Mouse (Mus musculus) hindbrain, embryonic 12.5 days (tissue): Measurements from ENCODE around the gene Nrf1. TPM values are rescaled to one million over a fixed set of nuclear protein-coding genes. Genes with fewer than 3 reads are reported as not detected.
A peak's percentile ranks its signal among the peaks of the same experiment; 100 is the strongest.

ENCODE experiments used
- ATAC-seq: fragments of 200-750 bp; cut with Nextera tagmentation; 2 replicates; pipeline ENCODE4 v1.8.0; 2017; ENCODE audit warnings: moderate TSS enrichment; ENCODE audit not compliant: low FRiP score
- H3K27ac ChIP-seq: fragments of 300-500 bp; sonication (generic); 2 replicates; pipeline ENCODE4 v1.5.1; 2016; ENCODE audit warnings: mild to moderate bottlenecking
- H3K27me3 ChIP-seq: fragments of 300-500 bp; sonication (generic); 2 replicates; pipeline ENCODE4 v1.6.1; 2016; ENCODE audit warnings: mild to moderate bottlenecking
- H3K36me3 ChIP-seq: fragments of 300-500 bp; sonication (generic); 2 replicates; pipeline ENCODE4 v1.6.1; 2016; ENCODE audit warnings: mild to moderate bottlenecking
- H3K4me1 ChIP-seq: fragments of 300-500 bp; sonication (generic); 2 replicates; pipeline ENCODE4 v1.6.1; 2016
- H3K4me2 ChIP-seq: fragments of 300-500 bp; sonication (generic); replicated peaks from 2 replicates; pipeline ENCODE4 v1.6.1; 2016; ENCODE audit warnings: mild to moderate bottlenecking
- H3K4me3 ChIP-seq: fragments of 300-500 bp; sonication (generic); 2 replicates; pipeline ENCODE4 v1.5.1; 2016; ENCODE audit warnings: mild to moderate bottlenecking
- H3K9ac ChIP-seq: fragments of 300-500 bp; sonication (generic); 2 replicates; pipeline ENCODE4 v1.6.1; 2016; ENCODE audit warnings: mild to moderate bottlenecking, moderate library complexity
- H3K9me3 ChIP-seq: fragments of 300-500 bp; sonication (generic); replicated peaks from 2 replicates; pipeline ENCODE4 v1.6.1; 2016; ENCODE audit warnings: mild to moderate bottlenecking
- WGBS: fragments of 180-500 bp; shearing (Covaris S2); methylation state at CpG from one replicate; pipeline ENCODE4 v1.1.7; 2016; 5-methylcytosine and 5-hydroxymethylcytosine counted together
- polyA plus RNA-seq: library from polyadenylated mRNA; unstranded; fragments of >200 nt; fragmentation: Nextera tagmentation; extraction: Ambion mirVana; gene quantifications from 2 replicates; pipeline ENCODE4 v1.2.1, GENCODE M21; 2016

Nrf1 gene
- polyA plus RNA-seq, 1 experiment from 2014 or later: 65.4 TPM

- Histone ChIP-seq H3K9me3 (no peaks in the 10 kb centered on the region), H3K4me2 (no peak overlapping the region), H3K4me1 (no peaks in the 10 kb centered on the region), H3K4me3 (no peak overlapping the region), H3K9ac (no peak overlapping the region), H3K27me3 (no peaks in the 10 kb centered on the region), H3K27ac (no peak overlapping the region), H3K36me3 (peaks cover 43% of the 10 kb centered on the region)
- 93% methylated on average over 7 of the region's 7 CpGs for WGBS
- ATAC-seq: no peak
Observed at GRCm38 (mm10) chr6:30126060-30126459, 78.3 kb downstream of the Nrf1 start.

DNA sequence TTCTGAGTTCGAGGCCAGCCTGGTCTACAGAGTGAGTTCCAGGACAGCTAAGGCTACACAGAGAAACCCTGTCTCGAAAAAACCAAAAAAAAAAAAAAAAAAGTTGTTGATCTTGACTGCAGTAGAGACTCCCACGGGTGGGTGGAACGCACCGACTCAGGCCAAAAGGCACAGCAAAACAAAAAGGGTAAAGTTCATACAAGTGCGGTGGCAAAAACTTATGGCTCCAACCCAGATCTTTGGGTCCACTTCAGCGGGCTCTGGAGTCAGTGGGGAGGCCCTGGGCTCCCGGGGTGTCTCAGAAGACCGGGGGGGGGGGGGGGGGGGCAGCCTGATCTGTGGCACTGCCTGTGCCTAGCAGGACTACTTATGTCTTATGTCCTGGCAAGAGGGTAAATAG lies 79.0 kb downstream of the Nrf1 start:
- Histone ChIP-seq H3K36me3 (peaks cover 40% of the 10 kb centered on the region), H3K4me1 (no peaks in the 10 kb centered on the region), H3K4me2 (no peak overlapping the region), H3K4me3 (no peak overlapping the region), H3K27ac (no peak overlapping the region), H3K9me3 (no peaks in the 10 kb centered on the region), H3K9ac (no peak overlapping the region), H3K27me3 (no peaks in the 10 kb centered on the region)
- WGBS: 88% methylated on average over 9 of the region's 9 CpGs
- ATAC-seq: no peak

- WGBS: 95% methylated on average over 3 of the region's 3 CpGs
- peaks cover 38% of the 10 kb centered on the region for H3K36me3 ChIP-seq
Observed at GRCm38 (mm10) chr6:30132399-30132798, 84.6 kb downstream of the Nrf1 start.

DNA sequence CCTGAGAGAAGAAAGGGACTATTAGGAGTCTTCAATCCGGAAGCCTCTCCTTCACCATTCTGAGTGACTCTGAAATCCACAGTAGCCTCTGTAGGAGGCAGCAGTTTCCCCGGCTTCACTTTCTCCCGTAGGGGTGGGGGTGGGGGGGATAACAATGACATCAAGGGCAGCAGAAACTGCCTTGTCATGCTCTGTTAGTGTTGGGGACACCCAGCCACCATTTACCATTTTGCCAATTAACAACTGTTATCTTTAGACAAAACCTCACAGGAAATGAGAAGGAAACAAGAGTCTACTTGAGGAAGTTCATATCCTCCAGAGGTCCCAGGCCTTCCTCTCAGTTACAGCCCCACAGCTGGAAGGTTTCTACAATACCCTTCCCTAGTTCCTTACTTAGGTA lies 87.8 kb downstream of the Nrf1 start:
- Histone ChIP-seq H3K4me3 (no peak overlapping the region), H3K4me1 (no peaks in the 10 kb centered on the region), H3K36me3 (peaks cover 41% of the 10 kb centered on the region), H3K9ac (no peak overlapping the region), H3K4me2 (no peak overlapping the region), H3K9me3 (no peaks in the 10 kb centered on the region), H3K27me3 (no peaks in the 10 kb centered on the region), H3K27ac (no peak overlapping the region)
- 57% methylated on average over 3 of the region's 3 CpGs for WGBS
- no peak for ATAC-seq

More at GRCm38 (mm10) chr6:30132399-30132798, 84.6 kb downstream of the Nrf1 start:
- no peak overlapping the region for H3K9ac ChIP-seq
- H3K27ac ChIP-seq: no peak overlapping the region
- no peaks in the 10 kb centered on the region for H3K9me3 ChIP-seq
- no peak overlapping the region for H3K4me3 ChIP-seq
- no peak for ATAC-seq
- H3K27me3 ChIP-seq: no peaks in the 10 kb centered on the region
- no peaks in the 10 kb centered on the region for H3K4me1 ChIP-seq
- H3K4me2 ChIP-seq: no peak overlapping the region

- Histone ChIP-seq H3K4me2 (no peak overlapping the region), H3K9ac (no peak overlapping the region), H3K27ac (peak overlapping the region; percentile 23; the same call in 1 of the 2 replicates), H3K36me3 (peaks cover 49% of the 10 kb centered on the region), H3K4me1 (no peaks in the 10 kb centered on the region), H3K27me3 (no peaks in the 10 kb centered on the region), H3K9me3 (no peaks in the 10 kb centered on the region), H3K4me3 (no peak overlapping the region)
- WGBS: 71% methylated on average over 2 of the region's 2 CpGs
- no peak for ATAC-seq
Observed at GRCm38 (mm10) chr6:30137227-30137626, 89.4 kb downstream of the Nrf1 start.

DNA sequence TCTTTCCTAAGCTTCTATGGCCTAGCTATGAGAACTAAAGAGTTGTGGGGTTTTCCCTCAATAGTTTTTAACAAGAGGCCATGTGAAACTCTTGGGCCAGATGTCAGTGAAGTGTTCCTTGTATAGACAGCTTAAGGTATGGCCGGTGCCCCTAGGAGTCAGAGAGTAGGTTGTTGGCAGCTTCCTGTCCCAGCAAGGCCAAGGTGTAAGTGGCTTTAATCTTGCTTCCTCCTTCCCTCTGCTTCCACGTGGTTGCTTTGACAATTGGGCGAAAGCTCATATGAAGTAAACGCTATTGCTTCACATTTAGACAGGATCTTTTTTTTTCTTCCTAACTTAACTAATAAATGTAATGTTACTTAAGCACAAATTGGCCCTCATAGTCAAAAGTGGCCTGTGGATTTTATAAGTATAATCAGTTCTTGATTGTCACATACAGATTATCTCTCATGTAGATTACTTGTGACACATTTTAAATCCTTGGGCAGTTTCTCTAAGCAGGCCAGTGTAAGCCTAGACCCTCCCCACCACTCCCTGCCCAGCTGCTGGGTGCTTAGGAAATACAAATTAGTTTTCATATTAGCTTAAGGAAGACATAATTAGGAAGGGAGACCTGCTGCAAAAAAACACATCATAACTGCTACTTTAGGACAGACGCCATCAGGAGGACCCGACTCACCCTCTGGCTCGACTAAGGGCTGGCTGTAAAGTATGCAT lies 91.7 kb downstream of the Nrf1 start:
- Histone ChIP-seq H3K27me3 (no peaks in the 10 kb centered on the region), H3K9ac (no peak overlapping the region), H3K27ac (no peak overlapping the region), H3K4me3 (no peak overlapping the region), H3K4me1 (no peaks in the 10 kb centered on the region), H3K36me3 (peaks cover 53% of the 10 kb centered on the region), H3K9me3 (no peaks in the 10 kb centered on the region), H3K4me2 (no peak overlapping the region)
- no peak for ATAC-seq
- WGBS: 94% methylated on average over 7 of the region's 7 CpGs

- 94% methylated on average over 4 of the region's 4 CpGs for WGBS
- Histone ChIP-seq H3K27me3 (no peaks in the 10 kb centered on the region), H3K27ac (no peak overlapping the region), H3K4me3 (no peak overlapping the region), H3K4me1 (no peaks in the 10 kb centered on the region), H3K9ac (no peak overlapping the region), H3K4me2 (no peak overlapping the region), H3K9me3 (no peaks in the 10 kb centered on the region), H3K36me3 (peaks cover 44% of the 10 kb centered on the region)
- ATAC-seq: no peak
Observed at GRCm38 (mm10) chr6:30143263-30143662, 95.5 kb downstream of the Nrf1 start.

DNA sequence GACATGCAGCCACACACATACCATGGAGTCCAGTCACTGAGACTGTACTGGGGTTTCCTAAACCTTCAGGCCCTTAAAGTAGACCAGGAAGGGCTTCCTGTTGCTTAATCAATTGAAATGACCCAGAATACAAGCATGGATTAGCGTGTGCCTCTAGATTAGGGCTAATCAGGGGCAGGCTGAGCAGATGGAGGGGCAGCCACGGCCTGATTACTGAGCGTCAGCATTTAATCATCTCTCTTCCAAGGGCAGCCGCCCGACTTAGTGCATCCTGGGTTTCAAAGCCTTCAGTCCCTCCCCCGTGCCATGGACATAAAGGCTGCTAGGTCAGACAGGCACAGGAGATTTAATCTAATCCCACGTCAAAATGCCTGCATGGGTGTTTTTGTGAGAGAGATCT lies 99.3 kb downstream of the Nrf1 start:
- Histone ChIP-seq H3K9ac (no peak overlapping the region), H3K4me2 (no peak overlapping the region), H3K36me3 (peaks cover 26% of the 10 kb centered on the region), H3K27ac (no peak overlapping the region), H3K4me3 (no peak overlapping the region), H3K9me3 (no peaks in the 10 kb centered on the region), H3K27me3 (no peaks in the 10 kb centered on the region), H3K4me1 (peaks cover under 1% of the 10 kb centered on the region; the same call in 1 of the 2 replicates)
- WGBS: 72% methylated on average over 7 of the region's 7 CpGs
- ATAC-seq: no peak

DNA sequence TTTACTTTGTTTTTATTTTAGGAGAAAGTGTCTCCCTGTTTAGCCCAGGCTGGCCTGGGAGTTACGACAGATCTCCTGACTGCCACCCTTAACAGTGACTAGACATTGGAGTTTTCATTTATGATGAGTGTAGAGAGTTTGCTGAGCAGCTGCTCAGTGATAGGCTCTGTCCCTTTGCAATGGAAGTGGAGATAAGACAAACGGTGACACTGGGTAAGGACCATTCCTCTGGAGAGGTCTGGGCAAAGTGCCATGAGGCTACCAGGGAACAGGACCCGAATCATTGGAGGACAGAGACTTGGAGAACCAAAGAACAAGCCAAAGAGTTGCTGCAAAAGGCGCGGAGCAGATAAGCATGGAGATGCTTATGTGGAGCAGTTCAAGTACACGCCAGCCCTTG lies 100.0 kb downstream of the Nrf1 start:
- no peak overlapping the region for H3K4me2 ChIP-seq
- H3K36me3 ChIP-seq: peaks cover 25% of the 10 kb centered on the region
- no peak for ATAC-seq
- no peak overlapping the region for H3K4me3 ChIP-seq
- H3K9ac ChIP-seq: no peak overlapping the region
- no peaks in the 10 kb centered on the region for H3K9me3 ChIP-seq
- no peaks in the 10 kb centered on the region for H3K27me3 ChIP-seq
- H3K27ac ChIP-seq: no peak overlapping the region
- 94% methylated on average over 6 of the region's 6 CpGs for WGBS
- H3K4me1 ChIP-seq: peaks cover 7% of the 10 kb centered on the region; the same call in 1 of the 2 replicates

DNA sequence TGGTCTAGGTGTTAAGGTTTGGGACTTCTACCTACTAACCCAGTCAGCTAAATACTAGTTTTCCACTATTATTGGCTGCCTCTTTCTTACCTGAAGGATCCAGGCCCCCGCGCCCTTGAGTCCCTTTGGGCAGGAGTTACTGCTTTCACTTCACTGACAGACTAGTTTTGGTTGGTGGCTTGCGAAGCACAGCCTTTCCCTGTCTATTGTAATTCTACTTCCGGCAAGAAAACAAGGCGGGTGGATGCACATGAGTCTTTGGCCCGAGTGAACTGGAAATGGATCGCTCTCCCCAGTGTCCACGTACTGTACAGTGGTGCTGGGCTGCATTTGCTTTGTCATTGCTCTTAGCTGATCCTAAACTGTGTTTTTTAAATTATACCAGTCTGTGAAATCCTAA lies 102.7 kb downstream of the Nrf1 start:
- Histone ChIP-seq H3K36me3 (peaks cover 17% of the 10 kb centered on the region), H3K27ac (no peak overlapping the region), H3K4me2 (no peak overlapping the region), H3K4me3 (no peak overlapping the region), H3K4me1 (peaks cover 9% of the 10 kb centered on the region), H3K9ac (no peak overlapping the region), H3K27me3 (no peaks in the 10 kb centered on the region), H3K9me3 (no peaks in the 10 kb centered on the region)
- no peak for ATAC-seq
- 90% methylated on average over 8 of the region's 8 CpGs for WGBS

GRCm38 (mm10) chr6:30152163-30152562 lies 104.4 kb downstream of the Nrf1 start:
- Histone ChIP-seq H3K9ac (no peak overlapping the region), H3K4me3 (no peak overlapping the region), H3K9me3 (no peaks in the 10 kb centered on the region), H3K36me3 (peaks cover 17% of the 10 kb centered on the region), H3K4me1 (peaks cover 9% of the 10 kb centered on the region), H3K27me3 (no peaks in the 10 kb centered on the region), H3K27ac (peak overlapping the region; percentile 58; the same call in 1 of the 2 replicates), H3K4me2 (no peak overlapping the region)
- WGBS: 87% methylated on average over 12 of the region's 12 CpGs
- no peak for ATAC-seq

DNA sequence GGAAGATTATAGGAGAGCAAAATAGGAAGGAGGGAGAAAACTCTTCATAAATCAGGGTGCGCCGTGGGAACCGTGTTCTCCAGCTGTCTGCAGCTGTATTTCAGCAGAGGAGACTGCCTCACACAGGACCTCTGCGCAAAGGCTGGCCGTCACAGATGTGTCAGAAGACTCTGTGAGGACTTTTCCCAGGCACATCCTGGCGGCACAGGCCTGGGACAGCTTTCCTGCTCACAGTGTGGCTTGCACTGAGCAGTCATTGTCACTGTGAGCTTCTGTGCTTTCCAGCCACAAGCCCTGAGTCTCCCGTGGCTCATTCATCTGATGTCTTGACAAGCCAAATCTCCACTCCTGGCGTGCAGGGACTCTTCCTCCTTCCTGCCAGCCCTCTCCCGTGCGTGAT lies 104.9 kb downstream of the Nrf1 start:
- Histone ChIP-seq H3K27ac (peak overlapping the region; percentile 58), H3K9ac (no peak overlapping the region), H3K4me3 (no peak overlapping the region), H3K27me3 (no peaks in the 10 kb centered on the region), H3K4me2 (no peak overlapping the region), H3K36me3 (peaks cover 17% of the 10 kb centered on the region), H3K4me1 (peaks cover 9% of the 10 kb centered on the region), H3K9me3 (no peaks in the 10 kb centered on the region)
- 54% methylated on average over 10 of the region's 10 CpGs for WGBS
- 0 out of 2 replicates have a peak, but pooled peaks have one; percentile 63 for ATAC-seq

- H3K4me1 ChIP-seq: peaks cover 9% of the 10 kb centered on the region
- WGBS: 58% methylated on average over 3 of the region's 3 CpGs
- H3K27me3 ChIP-seq: no peaks in the 10 kb centered on the region
- no peak overlapping the region for H3K4me3 ChIP-seq
- H3K4me2 ChIP-seq: no peak overlapping the region
- no peak overlapping the region for H3K9ac ChIP-seq
- no peaks in the 10 kb centered on the region for H3K9me3 ChIP-seq
- ATAC-seq: no peak
- no peak overlapping the region for H3K27ac ChIP-seq
- peaks cover 14% of the 10 kb centered on the region for H3K36me3 ChIP-seq
Observed at GRCm38 (mm10) chr6:30153076-30153475, 105.3 kb downstream of the Nrf1 start.
